Mouse (Mus musculus) lung, adult 2 months (tissue): ENCODE measurements around the gene Hist1h4h. TPM values are rescaled to one million over a fixed set of nuclear protein-coding genes. Genes with fewer than 3 reads are reported as not detected.

ENCODE experiments used
- DNase-seq: peaks from one replicate; pipeline ENCODE4 v3.0.0; 2022
- H3K4me1 ChIP-seq: fragments of 200-500 bp; 2 replicates; pipeline ENCODE4 v1.6.1; 2011; ENCODE audit warnings: low read length; ENCODE audit not compliant: control insufficient read depth, insufficient read depth
- H3K4me3 ChIP-seq: fragments of 200-500 bp; replicated peaks from 2 replicates; pipeline ENCODE3; 2011; ENCODE audit warnings: low read depth, mild to moderate bottlenecking, control low read depth, low read length; ENCODE audit errors: extremely low read depth
- CTCF ChIP-seq: fragments of 200-500 bp; IDR thresholded peaks from 2 replicates; pipeline ENCODE4 v1.5.1; 2011; ENCODE audit warnings: mild to moderate bottlenecking, low read length, control low read depth; ENCODE audit not compliant: insufficient read depth
- POLR2A ChIP-seq: fragments of 200-500 bp; IDR thresholded peaks from 2 replicates; pipeline ENCODE4 v1.6.1; 2011; ENCODE audit warnings: low read depth, mild to moderate bottlenecking, control low read depth, low read length, borderline replicate concordance; ENCODE audit errors: extremely low read depth
- WGBS: fragments of 180-500 bp; shearing (Covaris S2); methylation state at CpG from one replicate; pipeline ENCODE4 v1.1.7; 2018; 5-methylcytosine and 5-hydroxymethylcytosine counted together
- polyA plus RNA-seq: library from polyadenylated mRNA; depleted of rRNA; stranded (reverse); fragments of >200 nt; gene quantifications from 2 replicates; pipeline ENCODE4 v1.2.3, GENCODE M21; 2012

Hist1h4h gene
- polyA plus RNA-seq, 1 experiment = 28.0 TPM

DNA sequence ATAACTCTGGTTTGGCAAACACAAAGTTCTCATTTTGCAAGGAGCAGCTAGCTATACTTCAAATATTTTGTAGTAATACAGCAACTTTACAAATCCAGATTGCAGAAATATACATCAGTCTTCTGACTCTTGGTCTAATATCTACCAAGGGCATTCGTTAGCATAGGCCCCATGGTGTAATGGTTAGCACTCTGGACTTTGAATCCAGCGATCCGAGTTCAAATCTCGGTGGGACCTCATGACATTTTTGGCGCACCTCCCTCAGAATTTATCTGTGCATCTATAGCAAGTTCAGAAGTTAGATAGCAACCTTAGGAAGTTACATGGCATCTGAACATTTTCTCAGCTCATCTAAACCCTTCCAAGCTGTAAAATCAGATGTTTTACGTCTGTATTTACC lies 12.0 kb upstream of the Hist1h4h start:
- DNase-seq = peak; percentile 71
- no peaks in the 10 kb centered on the region; the same call in 1 of the 2 replicates for H3K4me1 ChIP-seq
- WGBS = 0% methylated on average over 6 of the region's 6 CpGs
- H3K4me3 ChIP-seq = peak overlapping the region; percentile 54
- TF ChIP-seq CTCF (no peak), POLR2A (no peak)

DNA sequence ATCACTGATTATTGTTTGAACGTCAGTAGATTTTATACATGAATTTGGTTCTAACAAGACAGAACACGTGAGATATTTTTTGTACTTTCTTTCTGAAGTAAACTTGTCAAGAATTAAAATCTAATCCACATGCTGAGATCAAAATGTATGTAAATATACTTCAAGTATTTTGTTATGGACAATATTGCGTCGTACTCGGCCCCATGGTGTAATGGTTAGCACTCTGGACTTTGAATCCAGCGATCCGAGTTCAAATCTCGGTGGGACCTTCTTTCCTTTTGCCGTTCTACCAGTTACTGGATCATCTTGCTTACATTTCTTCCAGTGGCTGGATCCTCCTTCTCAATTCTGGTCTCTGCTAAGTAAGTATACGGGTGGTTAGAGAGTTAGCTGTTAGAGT lies 11.4 kb upstream of the Hist1h4h start:
- H3K4me3 ChIP-seq = peak overlapping the region; percentile 54
- WGBS = under 1% methylated on average over 10 of the region's 10 CpGs

DNA sequence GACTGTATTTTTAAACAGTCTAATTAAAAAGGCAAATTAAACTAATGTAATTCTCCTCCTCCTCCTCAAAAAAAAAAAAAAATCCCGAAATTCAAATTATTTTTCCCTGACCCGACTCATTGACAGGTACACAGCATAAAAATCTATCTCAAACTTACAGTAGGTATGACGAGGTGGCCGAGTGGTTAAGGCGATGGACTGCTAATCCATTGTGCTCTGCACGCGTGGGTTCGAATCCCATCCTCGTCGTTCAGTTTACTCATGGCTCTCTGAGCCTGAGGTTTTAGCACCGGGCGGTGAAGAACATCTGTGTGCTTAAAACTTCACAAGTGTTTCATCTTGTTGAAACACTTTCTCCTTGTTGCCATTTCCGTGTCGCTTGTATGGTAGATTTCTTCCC lies 9.1 kb upstream of the Hist1h4h start:
- DNase-seq = peak; percentile 61
- 3% methylated on average over 14 of the region's 14 CpGs for WGBS
- TF ChIP-seq CTCF (no peak), POLR2A (no peak)
- Histone ChIP-seq H3K4me1 (peaks cover 3% of the 10 kb centered on the region; the same call in 1 of the 2 replicates), H3K4me3 (no peak overlapping the region)

More for the DNA sequence above, 11.4 kb upstream of the Hist1h4h start:
- peak; percentile 72 for DNase-seq
- TF ChIP-seq CTCF (no peak), POLR2A (no peak)
- H3K4me1 ChIP-seq = no peaks in the 10 kb centered on the region; the same call in 1 of the 2 replicates

DNA sequence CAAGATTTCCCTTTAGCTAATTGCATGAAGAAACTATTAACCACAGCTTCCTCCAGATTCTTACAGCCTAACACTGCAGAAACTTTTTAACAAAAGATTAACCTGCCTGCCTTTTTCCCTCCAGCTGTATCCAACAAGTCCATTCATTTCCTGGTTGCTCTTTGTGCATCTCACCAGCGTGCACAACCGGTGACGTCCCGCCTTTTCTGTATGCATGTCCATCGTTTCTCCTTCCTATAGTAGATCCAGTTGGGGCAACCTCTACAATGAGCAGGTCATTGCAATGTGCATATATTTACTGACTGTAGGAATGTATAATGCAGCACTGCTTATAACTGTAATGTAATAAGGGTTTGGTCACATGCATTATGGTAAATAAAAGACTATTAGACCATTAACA lies 6.9 kb upstream of the Hist1h4h start:
- TF ChIP-seq CTCF = no peak

DNA sequence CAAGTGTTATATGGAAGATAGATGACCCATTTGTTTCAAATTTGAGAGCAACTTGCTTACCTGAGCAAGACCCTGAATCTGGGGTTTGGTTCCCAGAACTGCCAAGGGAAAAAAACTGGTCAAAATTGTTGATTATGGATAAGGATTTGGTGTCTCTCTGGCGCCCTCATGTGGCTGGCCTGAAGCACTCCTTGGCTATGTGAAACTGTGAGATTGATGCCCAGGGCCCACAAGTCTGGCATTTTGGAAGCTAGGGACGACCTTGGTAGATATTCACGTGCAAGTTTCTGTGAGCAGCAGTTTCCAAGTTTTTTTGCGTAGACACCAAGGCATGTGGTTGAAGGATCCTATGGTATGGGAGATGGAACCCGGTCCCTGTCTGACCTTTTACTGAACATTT lies 6.2 kb upstream of the Hist1h4h start:
- DNase-seq = peak; percentile 79
- WGBS = 12% methylated on average over 5 of the region's 5 CpGs
- peaks cover 3% of the 10 kb centered on the region for H3K4me1 ChIP-seq
- no peak overlapping the region for H3K4me3 ChIP-seq
- TF ChIP-seq POLR2A = no peak
- TF ChIP-seq CTCF = peak; percentile 91

More for the DNA sequence above, 6.9 kb upstream of the Hist1h4h start:
- no peak for DNase-seq
- Histone ChIP-seq H3K4me1 (peaks cover 3% of the 10 kb centered on the region; the same call in 1 of the 2 replicates), H3K4me3 (no peak overlapping the region)
- WGBS = 32% methylated on average over 5 of the region's 5 CpGs

DNA sequence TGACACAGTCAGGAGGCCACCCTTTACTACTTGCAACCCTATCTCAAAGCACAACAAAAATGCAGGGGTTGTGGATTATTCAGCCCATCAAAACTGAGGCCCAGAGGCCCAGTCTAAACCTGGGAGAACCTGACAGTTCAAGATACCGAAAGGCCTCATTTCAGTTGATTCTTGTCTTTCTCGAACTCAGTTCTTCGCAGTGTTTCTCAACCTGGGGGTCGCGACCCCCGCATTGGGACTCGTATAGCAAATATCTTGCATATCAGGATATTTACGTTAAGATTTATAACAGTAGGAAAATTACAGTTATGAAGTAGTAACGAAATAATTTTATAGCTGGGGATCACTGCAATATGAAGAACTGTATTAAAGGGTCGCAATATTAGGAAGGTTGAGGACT lies 4.9 kb upstream of the Hist1h4h start:
- 7% methylated on average over 10 of the region's 10 CpGs for WGBS

DNA sequence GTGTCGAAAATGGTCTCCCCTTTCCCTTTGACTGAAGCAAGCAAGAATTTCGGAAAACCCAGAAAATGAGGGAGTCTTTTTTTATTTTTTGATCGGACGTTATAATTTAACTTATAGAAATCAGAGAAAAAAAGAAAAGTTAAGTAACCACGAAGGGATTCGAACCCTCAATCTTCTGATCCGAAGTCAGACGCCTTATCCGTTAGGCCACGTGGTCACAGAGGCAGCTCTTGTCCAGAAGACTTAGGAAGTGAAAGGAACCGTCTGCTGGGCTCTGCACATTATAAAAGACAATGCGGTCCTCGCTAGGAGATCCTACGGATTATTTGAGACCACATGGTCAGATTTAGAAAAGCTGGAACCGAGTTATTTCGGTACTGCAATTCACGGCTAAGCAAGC lies 4.5 kb upstream of the Hist1h4h start:
- H3K4me1 ChIP-seq = peaks cover 3% of the 10 kb centered on the region
- TF ChIP-seq POLR2A (no peak), CTCF (no peak)
- peak; percentile 88 for DNase-seq
- peak overlapping the region; percentile 41 for H3K4me3 ChIP-seq
- WGBS = 1% methylated on average over 17 of the region's 17 CpGs

More for the DNA sequence above, 4.9 kb upstream of the Hist1h4h start:
- peaks cover 3% of the 10 kb centered on the region for H3K4me1 ChIP-seq
- TF ChIP-seq CTCF (no peak), POLR2A (no peak)
- no peak for DNase-seq
- H3K4me3 ChIP-seq = peak overlapping the region; percentile 33

DNA sequence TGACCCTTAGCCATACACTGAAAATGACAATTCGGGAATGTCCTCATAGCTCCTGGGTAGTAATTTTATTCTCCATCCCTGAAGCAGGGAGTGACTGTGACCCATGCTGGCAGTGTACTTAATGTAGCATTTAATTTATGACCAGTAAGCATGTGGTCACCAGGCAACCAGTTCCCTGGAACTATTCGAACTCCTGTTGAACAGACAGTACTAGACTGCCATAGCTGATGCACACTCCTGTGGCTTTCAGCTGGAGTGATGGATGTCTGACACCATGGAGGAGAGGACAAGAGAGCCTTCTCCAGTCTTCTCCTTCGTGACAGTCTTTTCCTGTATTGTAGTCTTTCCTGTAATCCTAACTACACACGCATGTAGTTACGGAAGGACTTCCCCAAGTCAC lies 1.8 kb upstream of the Hist1h4h start:
- no peak for TF ChIP-seq POLR2A
- TF ChIP-seq CTCF = no peak
- Histone ChIP-seq H3K4me3 (no peak overlapping the region), H3K4me1 (peaks cover 3% of the 10 kb centered on the region)
- DNase-seq = no peak
- 83% methylated on average over 5 of the region's 5 CpGs for WGBS

DNA sequence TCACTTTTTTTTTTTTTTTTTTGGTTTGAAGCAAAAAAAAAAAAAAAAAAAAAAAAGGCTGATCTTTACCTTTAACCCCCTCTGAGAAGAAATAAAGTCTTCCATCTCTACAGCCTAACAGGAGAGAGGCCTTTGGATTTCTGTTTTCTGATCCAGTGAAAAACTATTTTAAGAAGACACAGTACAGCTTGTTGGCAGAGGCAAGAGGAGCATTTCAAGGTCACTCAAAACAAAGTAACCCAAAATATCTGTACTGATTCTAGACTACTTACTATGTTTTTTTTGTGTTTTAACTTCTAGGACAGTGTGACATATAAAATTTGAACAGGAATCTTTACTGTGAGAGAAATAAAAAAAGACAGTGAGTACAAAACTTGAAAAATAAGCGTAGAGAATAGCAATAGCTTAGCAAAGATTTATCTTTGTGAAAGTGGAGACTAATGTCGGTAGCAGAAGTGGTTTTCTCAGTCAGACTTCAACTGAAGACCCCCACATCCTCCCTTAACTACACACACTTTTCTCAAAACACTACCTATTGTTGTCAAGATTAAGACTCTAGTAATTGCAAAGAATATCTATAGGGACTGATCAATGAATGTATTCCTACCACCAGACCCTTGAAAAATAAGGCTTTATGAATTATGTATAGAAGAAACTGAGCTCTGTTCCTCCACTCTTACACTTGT lies 1.2 kb upstream of the Hist1h4h start:
- Histone ChIP-seq H3K4me1 (peaks cover 5% of the 10 kb centered on the region), H3K4me3 (no peak overlapping the region)
- no peak for DNase-seq
- TF ChIP-seq CTCF (no peak), POLR2A (no peak)
- 24% methylated on average over 2 of the region's 2 CpGs for WGBS

DNA sequence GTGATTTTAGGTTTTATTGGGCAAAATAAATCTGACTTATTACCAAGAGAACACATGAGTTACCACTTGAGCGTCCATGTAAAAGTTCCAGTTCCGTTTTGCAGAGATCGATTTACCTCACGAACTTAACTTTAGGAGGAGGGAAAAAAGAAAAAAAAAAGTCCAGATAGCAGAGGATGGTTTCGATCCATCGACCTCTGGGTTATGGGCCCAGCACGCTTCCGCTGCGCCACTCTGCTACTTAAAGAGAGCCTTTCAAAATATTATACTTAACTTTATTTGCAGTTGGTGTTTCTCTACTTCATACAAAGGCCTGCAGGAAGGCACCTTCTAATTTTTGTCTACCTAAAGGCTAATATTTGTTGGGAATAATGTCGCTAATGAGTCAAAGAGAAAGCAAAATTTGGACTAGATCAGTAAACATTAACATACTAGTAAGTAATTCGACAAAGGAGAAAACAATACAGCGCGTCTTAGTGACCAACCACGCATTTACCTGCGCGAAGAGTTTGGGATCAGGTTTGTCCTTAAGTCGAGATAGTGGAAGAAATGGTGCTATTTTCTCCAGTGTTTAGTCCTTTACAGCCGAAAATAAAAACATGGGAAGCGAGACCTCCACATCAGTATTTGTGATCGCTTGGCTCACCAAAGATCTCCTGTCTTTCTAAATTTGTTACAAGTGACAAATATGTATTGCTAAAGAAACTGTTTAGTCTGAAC lies 509 bp upstream of the Hist1h4h start:
- Histone ChIP-seq H3K4me1 (peaks cover 5% of the 10 kb centered on the region), H3K4me3 (peak overlapping the region; percentile 73)
- WGBS = under 1% methylated on average over 20 of the region's 20 CpGs
- peak; percentile 61 for DNase-seq
- TF ChIP-seq CTCF (no peak), POLR2A (no peak)
